Mouse (Mus musculus): ENCODE results near the gene Sec24a.
"Not testable (repeated sequence)": the region's sequence is repeated elsewhere in the genome, so short reads cannot be mapped to it uniquely, and the experiment has no call there.

Sec24a gene

DNA sequence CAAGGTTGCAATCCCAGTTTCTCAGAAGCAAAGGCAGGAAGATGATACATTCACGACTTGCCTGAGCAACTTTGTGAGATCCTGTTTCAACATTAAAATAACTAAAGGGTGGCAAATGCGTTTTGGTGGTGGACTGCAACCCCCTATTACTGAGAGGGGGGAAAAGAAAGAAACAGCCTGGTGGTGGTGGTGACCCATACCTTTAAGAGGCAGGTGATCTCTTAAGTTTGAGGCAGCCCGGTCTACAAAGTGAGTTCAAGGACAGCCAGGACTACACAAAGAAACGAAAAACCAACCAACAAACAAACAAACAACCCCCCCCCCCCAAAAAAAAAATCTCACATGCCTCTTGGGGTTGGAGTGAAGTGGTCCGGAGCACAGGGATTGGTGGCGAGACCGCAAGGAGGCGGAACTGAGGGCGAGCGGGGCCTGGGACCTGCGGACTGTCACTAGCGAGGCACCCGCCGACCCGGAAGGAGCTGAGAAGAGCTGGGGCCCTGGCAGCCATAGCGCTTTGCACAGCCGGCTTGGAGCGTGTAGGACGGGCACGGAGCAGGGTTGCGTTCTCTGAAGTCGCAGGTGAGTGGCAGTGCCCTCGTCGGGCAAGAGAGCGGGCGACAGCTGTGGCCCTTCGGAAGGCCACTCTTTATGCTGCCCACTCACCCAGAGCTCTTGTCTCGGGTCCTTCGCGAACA, at the start of gene Sec24a, which contains the start of gene Sar1b:
TSS of gene Sec24a (minus strand) at position 422 of the 695 bp plus-strand sequence.
TSS of gene Sar1b (plus strand) at position 475 of the 695 bp plus-strand sequence.
- DNase-seq = peak; percentile 83

- DNase-seq = no peak
Measured at GRCm38 (mm10) chr11:51812022-51812546, 48.6 kb upstream of the Sec24a start.

- no peak for DNase-seq
Measured at GRCm38 (mm10) chr11:51811230-51811629, 47.8 kb upstream of the Sec24a start.

DNA sequence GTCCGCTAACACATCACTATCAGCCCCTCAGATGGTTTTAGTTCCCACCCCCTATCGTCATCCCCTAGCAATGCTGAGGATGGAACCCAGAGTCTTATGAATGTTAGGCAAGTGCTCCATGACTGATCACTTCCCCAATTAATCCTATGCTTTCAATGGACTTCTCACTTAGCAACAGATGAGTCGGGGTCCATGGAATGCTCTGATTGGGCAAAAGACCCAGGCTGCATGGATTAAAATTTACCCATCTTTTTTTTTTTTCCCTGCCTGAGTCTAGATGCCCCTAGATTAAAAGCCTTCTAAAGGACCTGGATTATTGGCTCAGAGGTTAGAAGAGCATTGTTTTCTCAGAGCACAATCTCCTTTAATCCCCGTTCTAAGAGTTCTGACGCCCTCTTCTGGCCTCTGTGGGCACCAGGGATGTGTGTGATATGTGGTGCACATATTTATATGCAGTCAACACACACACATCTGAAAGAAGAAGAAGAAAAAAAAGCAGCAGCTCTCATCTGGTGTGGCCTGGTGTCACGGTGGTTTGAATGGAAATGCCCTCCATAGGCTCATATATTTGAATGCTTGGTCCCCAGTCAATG, 46.3 kb upstream of the Sec24a start:
- no peak for DNase-seq

DNA sequence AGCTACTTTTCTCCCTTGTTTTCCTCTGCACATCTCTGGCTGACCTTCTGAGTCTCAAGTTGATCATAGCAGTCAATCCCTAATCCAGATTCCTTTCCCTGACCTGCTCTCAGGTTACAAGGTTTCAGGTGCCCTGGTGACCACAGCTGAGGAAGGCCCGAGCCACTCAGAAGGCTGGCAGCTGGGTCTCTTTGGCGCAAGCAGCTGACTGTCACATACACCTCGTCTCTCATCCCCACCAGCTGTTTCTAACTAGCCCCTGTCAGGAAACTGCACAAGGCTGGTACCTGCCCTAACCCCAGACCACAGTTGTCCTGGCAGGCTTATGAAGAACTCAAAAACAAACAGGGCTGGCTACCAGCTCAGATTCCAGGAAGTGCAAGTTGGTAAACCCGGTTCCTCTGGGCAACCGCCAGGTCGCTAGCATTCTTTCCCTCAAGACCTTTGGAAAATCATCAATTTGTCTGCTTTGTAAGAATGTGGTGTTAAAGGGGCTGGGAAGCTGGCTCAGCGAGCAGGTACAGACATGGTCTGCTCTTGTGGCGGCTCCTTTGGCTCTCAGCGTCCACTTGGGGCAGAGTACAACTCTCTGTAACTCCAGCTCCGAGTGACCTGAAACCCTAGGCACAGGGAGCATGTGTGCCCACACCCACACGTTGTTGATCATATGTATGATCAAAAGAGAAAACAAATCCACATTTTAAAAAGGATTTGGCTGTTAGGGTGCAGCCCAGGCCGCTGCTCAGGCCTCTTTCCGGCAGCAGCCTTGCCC, 43.9 kb upstream of the Sec24a start:
- DNase-seq = no peak

DNA sequence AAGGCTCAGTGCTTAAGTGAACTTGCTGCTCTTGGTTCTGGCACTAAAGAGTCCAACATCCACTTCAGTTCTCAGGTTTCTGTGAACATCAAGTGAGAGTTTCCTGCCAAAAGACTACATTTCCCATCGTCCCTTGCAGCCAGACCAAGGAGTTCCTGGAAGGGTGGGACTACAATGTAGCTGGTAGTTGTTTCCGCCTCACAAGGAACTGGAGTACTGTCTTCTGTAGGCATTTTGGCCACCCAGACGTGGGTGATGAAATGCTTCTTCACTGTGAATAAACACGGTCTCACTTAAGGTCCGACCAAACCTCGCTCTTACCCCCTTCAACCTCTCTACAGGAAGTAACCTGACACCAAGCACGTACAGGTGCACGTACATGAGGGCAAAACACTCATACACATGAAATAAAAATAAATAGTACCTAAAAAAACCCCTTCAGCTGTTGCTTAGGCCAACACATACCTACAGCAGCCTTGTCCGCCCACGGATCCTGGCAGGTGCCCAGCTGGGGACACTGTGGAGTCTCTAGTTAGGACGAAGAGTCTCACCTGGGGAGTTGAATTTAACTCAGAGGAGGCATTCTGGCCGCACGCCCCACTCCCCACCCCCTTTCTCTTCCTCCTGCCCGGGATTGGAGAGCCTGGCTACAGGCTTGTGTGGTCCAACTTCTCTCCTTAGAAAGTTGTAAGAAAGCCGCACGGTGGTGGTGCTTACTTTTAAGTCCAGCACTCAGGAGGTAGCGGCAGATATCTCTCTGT, 42.0 kb upstream of the Sec24a start:
- peak; percentile 79 for DNase-seq

- DNase-seq = no peak
Measured at GRCm38 (mm10) chr11:51800634-51801325, 37.3 kb upstream of the Sec24a start.

DNA sequence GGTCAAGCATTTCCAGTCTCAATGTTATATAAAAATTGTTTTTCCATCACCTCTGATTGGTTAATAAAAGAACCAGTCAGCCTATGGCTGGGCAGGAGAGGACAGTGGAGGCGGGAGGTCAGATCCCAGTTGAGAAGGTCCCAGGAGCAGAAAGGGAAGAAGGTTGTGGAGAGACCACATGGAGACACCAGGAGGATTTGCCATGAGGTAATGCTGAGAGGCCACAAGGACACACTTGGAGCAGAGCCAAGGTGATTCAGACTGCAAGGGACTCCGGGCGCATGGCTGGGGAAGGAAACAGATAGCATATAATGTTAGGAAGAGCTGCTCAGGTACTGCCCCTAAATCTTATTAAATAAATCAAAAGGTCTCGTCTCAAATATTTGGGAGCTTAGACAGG, 32.8 kb upstream of the Sec24a start:
- no peak for DNase-seq

GRCm38 (mm10) chr11:51790662-51791061, 27.2 kb upstream of the Sec24a start:
- no peak for DNase-seq

- not testable (repeated sequence) for DNase-seq
Measured at GRCm38 (mm10) chr11:51789735-51790134, 26.3 kb upstream of the Sec24a start.

GRCm38 (mm10) chr11:51785926-51786325, 22.5 kb upstream of the Sec24a start:
- peak; percentile 68 for DNase-seq

- no peak for DNase-seq
Measured at GRCm38 (mm10) chr11:51782721-51783120, 19.3 kb upstream of the Sec24a start.

- no peak for DNase-seq
Measured at GRCm38 (mm10) chr11:51780773-51781267, 17.4 kb upstream of the Sec24a start.

DNA sequence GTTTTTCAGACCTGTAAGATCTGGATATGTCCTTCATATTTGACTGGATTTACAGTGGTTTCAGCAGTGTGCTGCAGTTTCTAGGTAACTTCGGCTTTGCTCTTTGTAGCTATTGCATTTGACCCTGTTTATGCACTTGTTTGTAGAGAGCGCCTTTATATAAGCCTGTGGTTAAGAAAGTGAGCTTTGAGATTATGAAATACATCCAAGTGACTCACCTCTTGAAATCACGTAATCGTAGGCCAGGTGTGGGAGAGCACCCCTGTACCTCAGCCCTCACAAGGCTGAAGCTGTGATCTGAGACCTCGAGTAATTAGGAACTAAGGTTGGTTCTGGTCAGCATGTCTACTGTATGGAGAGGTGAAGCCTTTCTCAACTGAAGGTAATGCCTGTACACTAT, 14.0 kb upstream of the Sec24a start:
- DNase-seq = no peak

DNA sequence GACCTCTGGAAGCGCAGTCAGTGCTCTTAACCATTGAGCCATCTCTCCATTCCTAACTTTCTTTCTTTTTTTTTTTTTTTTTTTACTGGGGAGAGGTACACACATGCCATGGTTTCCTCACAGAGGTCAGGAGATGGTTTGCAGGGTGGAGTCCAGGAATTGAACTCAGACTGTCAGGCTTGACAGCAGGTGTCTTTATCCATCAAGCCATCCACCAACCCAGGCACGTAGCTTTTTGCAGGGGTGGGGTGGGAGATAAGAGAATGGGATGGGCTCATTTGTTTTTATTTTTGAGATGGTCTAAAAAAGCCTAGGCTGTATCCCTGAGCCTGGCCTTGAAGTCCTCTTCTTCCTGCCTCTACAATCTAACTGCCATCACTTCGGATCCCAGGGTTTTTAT, 12.1 kb upstream of the Sec24a start:
- DNase-seq = no peak

DNA sequence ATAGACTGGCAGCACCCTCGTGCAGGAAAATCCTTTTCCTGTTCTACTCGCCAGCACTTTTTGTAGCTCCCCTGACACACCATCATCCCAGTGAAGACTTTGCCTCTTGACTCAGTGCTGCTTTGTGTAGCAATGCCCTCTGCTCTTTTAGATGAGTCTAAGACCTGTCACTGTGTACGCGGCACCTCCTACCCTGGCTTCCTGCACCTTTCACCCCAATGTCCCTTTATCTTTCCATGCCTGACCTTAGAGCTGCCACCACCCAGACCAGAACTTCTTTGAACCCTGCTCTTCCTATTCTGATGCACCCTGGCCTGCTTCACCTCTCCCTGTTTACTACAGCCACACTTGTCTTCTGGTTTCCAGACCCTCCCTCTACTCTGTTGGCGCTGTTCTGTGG, 4.9 kb upstream of the Sec24a start:
- DNase-seq = no peak

- no peak for DNase-seq
Measured at GRCm38 (mm10) chr11:51767579-51768220, 4.3 kb upstream of the Sec24a start.

- DNase-seq = no peak
Measured at GRCm38 (mm10) chr11:51764816-51765215, 1.4 kb upstream of the Sec24a start.

DNA sequence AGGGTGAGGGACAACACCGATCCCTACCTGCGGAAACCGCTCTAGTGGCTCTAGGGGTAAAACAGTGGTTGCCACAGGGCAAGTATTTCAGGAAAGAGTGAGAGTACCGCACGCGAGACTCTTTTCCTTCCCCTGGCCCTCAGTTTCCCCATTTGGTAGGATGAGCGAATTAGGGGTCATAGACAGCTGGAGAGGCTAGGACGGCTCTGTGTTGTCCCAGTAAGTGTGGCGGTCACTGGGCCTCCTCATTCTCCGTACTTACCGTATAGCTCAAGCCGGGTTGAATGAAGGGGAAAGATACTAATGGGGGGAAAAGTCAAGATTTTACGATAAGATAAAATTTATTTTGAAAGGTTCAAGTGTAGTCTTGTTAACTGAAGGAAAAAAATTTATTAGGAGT, 521 bp upstream of the Sec24a start:
- DNase-seq = no peak

GRCm38 (mm10) chr11:51761241-51761640, 2.2 kb downstream of the Sec24a start:
- no peak for DNase-seq

- DNase-seq = no peak
Measured at GRCm38 (mm10) chr11:51759941-51760657, 3.3 kb downstream of the Sec24a start.

All from thymus, postnatal 25 days (tissue).